Mouse (Mus musculus) midbrain, embryonic 16.5 days (tissue): ENCODE results near the gene Lrrc23. TPM values are rescaled to one million over a fixed set of nuclear protein-coding genes. Genes with fewer than 3 reads are reported as not detected.
A peak's percentile ranks its signal among the peaks of the same experiment; 100 is the strongest.
"Not testable (repeated sequence)": the region's sequence is repeated elsewhere in the genome, so short reads cannot be mapped to it uniquely, and the experiment has no call there.

Experiments
- ATAC-seq: fragments of 200-750 bp; cut with Nextera tagmentation; 2 replicates; pipeline ENCODE4 v1.8.0; 2017; ENCODE audit warnings: moderate TSS enrichment
- H3K27ac ChIP-seq: fragments of 300-500 bp; sonication (generic); 2 replicates; pipeline ENCODE4 v1.5.1; 2014; ENCODE audit warnings: mild to moderate bottlenecking, low read length, mixed read lengths
- H3K27me3 ChIP-seq: fragments of 300-500 bp; sonication (generic); 2 replicates; pipeline ENCODE4 v1.6.1; 2014; ENCODE audit warnings: low read depth, low read length, mixed read lengths; ENCODE audit not compliant: control insufficient read depth, insufficient read depth
- H3K36me3 ChIP-seq: fragments of 300-500 bp; sonication (generic); 2 replicates; pipeline ENCODE4 v1.6.1; 2014; ENCODE audit warnings: mild to moderate bottlenecking, low read length, moderate library complexity, mixed read lengths; ENCODE audit not compliant: control insufficient read depth, insufficient read depth
- H3K4me1 ChIP-seq: fragments of 300-500 bp; sonication (generic); 2 replicates; pipeline ENCODE4 v1.6.1; 2014; ENCODE audit warnings: mild to moderate bottlenecking, low read length, mixed read lengths; ENCODE audit not compliant: control insufficient read depth, insufficient read depth
- H3K4me2 ChIP-seq: fragments of 300-500 bp; sonication (generic); 2 replicates; pipeline ENCODE4 v1.6.1; 2014; ENCODE audit warnings: mild to moderate bottlenecking, low read length, mixed read lengths
- H3K4me3 ChIP-seq: fragments of 300-500 bp; sonication (generic); 2 replicates; pipeline ENCODE4 v1.5.1; 2014; ENCODE audit warnings: low read depth, mild to moderate bottlenecking, low read length, moderate library complexity, mixed read lengths
- H3K9ac ChIP-seq: fragments of 300-500 bp; sonication (generic); 2 replicates; pipeline ENCODE4 v1.6.1; 2014; ENCODE audit warnings: low read depth, low read length, mixed read lengths
- H3K9me3 ChIP-seq: fragments of 300-500 bp; sonication (generic); replicated peaks from 2 replicates; pipeline ENCODE4 v1.6.1; 2014; ENCODE audit warnings: mild to moderate bottlenecking, low read length, mixed read lengths; ENCODE audit not compliant: control insufficient read depth, poor library complexity, severe bottlenecking
- WGBS: fragments of 180-500 bp; shearing (Covaris S2); extraction: QIAGEN DNeasy Blood & Tissue Kit; methylation state at CpG from one replicate; pipeline ENCODE4 v1.1.7; 2014; 5-methylcytosine and 5-hydroxymethylcytosine counted together
- polyA plus RNA-seq: library from polyadenylated mRNA; unstranded; fragments of >200 nt; fragmentation: Nextera tagmentation; extraction: Ambion mirVana; gene quantifications from 2 replicates; pipeline ENCODE4 v1.2.1, GENCODE M21; 2015

Lrrc23 gene
- polyA plus RNA-seq, 1 experiment from 2014 or later, result 5.7 TPM

GRCm38 (mm10) chr6:124814858-124815774, 35.6 kb upstream of the Lrrc23 start:
- Histone ChIP-seq H3K4me2 (no peak overlapping the region), H3K9ac (no peak overlapping the region; the same call in 1 of the 2 replicates), H3K9me3 (no peaks in the 10 kb centered on the region), H3K4me1 (peaks cover 19% of the 10 kb centered on the region), H3K27ac (no peak overlapping the region), H3K27me3 (no peaks in the 10 kb centered on the region), H3K36me3 (peaks cover 35% of the 10 kb centered on the region), H3K4me3 (no peak overlapping the region)
- ATAC-seq, result no peak
- 71% methylated on average over 9 of the region's 9 CpGs for WGBS

- Histone ChIP-seq H3K27me3 (no peaks in the 10 kb centered on the region), H3K27ac (no peak overlapping the region), H3K4me2 (peak overlapping the region; percentile 69), H3K4me3 (peak overlapping the region; percentile 55), H3K9ac (no peak overlapping the region), H3K9me3 (no peaks in the 10 kb centered on the region), H3K36me3 (peaks cover 28% of the 10 kb centered on the region), H3K4me1 (peaks cover 26% of the 10 kb centered on the region)
- peak; percentile 25; the same call in 1 of the 2 replicates for ATAC-seq
- WGBS, result 32% methylated on average over 7 of the region's 8 CpGs
Observed at GRCm38 (mm10) chr6:124814448-124814847, 34.9 kb upstream of the Lrrc23 start.

GRCm38 (mm10) chr6:124813933-124814332, 34.4 kb upstream of the Lrrc23 start, which contains the start of gene Tpi1:
Gene Tpi1 (minus strand): TSS chr6:124814296.
- H3K27me3 ChIP-seq, result no peaks in the 10 kb centered on the region
- no peaks in the 10 kb centered on the region for H3K9me3 ChIP-seq
- H3K4me2 ChIP-seq, result peak within 1 kb of the TSS; percentile 69
- peaks cover 23% of the 10 kb centered on the region for H3K36me3 ChIP-seq
- H3K4me1 ChIP-seq, result peaks cover 30% of the 10 kb centered on the region
- H3K27ac ChIP-seq, result peak within 1 kb of the TSS; percentile 86
- H3K4me3 ChIP-seq, result peak within 1 kb of the TSS; percentile 55
- ATAC-seq, result peak; percentile 89
- 0% methylated on average over 22 of the region's 22 CpGs for WGBS
- peak within 1 kb of the TSS; percentile 75 for H3K9ac ChIP-seq

- H3K36me3 ChIP-seq, result peaks cover 19% of the 10 kb centered on the region
- peak overlapping the region; percentile 69 for H3K4me2 ChIP-seq
- WGBS, result 0% methylated on average over 18 of the region's 18 CpGs
- peak overlapping the region; percentile 75 for H3K9ac ChIP-seq
- peak overlapping the region; percentile 55 for H3K4me3 ChIP-seq
- H3K9me3 ChIP-seq, result no peaks in the 10 kb centered on the region
- peak overlapping the region; percentile 86 for H3K27ac ChIP-seq
- no peaks in the 10 kb centered on the region for H3K27me3 ChIP-seq
- ATAC-seq, result peak; percentile 87
- peaks cover 35% of the 10 kb centered on the region for H3K4me1 ChIP-seq
Observed at GRCm38 (mm10) chr6:124813496-124813895, 34.0 kb upstream of the Lrrc23 start.

- H3K36me3 ChIP-seq, result peaks cover 14% of the 10 kb centered on the region
- H3K9me3 ChIP-seq, result no peaks in the 10 kb centered on the region
- no peak for ATAC-seq
- peak overlapping the region; percentile 86 for H3K27ac ChIP-seq
- H3K4me1 ChIP-seq, result peaks cover 39% of the 10 kb centered on the region
- H3K27me3 ChIP-seq, result no peaks in the 10 kb centered on the region
- H3K9ac ChIP-seq, result peak overlapping the region; percentile 75
- 18% methylated on average over 9 of the region's 9 CpGs for WGBS
- H3K4me2 ChIP-seq, result peak overlapping the region; percentile 69
- H3K4me3 ChIP-seq, result peak overlapping the region; percentile 55
Observed at GRCm38 (mm10) chr6:124812848-124813247, 33.3 kb upstream of the Lrrc23 start.

- peak overlapping the region; percentile 55; the same call in 1 of the 2 replicates for H3K4me3 ChIP-seq
- no peaks in the 10 kb centered on the region for H3K27me3 ChIP-seq
- 87% methylated on average over 24 of the region's 24 CpGs for WGBS
- no peaks in the 10 kb centered on the region for H3K9me3 ChIP-seq
- no peak for ATAC-seq
- peaks cover 39% of the 10 kb centered on the region for H3K4me1 ChIP-seq
- peak overlapping the region; percentile 75; the same call in 1 of the 2 replicates for H3K9ac ChIP-seq
- peak overlapping the region; percentile 69 for H3K4me2 ChIP-seq
- no peak overlapping the region for H3K27ac ChIP-seq
- H3K36me3 ChIP-seq, result peaks cover 10% of the 10 kb centered on the region; the same call in 1 of the 2 replicates
Observed at GRCm38 (mm10) chr6:124811701-124812560, 32.4 kb upstream of the Lrrc23 start.

- Histone ChIP-seq H3K4me1 (peaks cover 42% of the 10 kb centered on the region), H3K4me3 (no peak overlapping the region), H3K9ac (no peak overlapping the region), H3K9me3 (no peaks in the 10 kb centered on the region), H3K27me3 (no peaks in the 10 kb centered on the region), H3K27ac (no peak overlapping the region), H3K4me2 (no peak overlapping the region), H3K36me3 (peaks cover 7% of the 10 kb centered on the region; the same call in 1 of the 2 replicates)
- 82% methylated on average over 4 of the region's 4 CpGs for WGBS
- ATAC-seq, result no peak
Observed at GRCm38 (mm10) chr6:124811403-124811665, 31.8 kb upstream of the Lrrc23 start.

GRCm38 (mm10) chr6:124810566-124811402, 31.3 kb upstream of the Lrrc23 start:
- H3K27ac ChIP-seq, result not testable (repeated sequence)

More at GRCm38 (mm10) chr6:124810566-124811402, 31.3 kb upstream of the Lrrc23 start:
- H3K4me2 ChIP-seq, H3K27me3 ChIP-seq, H3K4me3 ChIP-seq, ATAC-seq, H3K9ac ChIP-seq, H3K36me3 ChIP-seq, H3K9me3 ChIP-seq: not testable (repeated sequence)
- peaks cover 47% of the 10 kb centered on the region for H3K4me1 ChIP-seq
- 85% methylated on average over 11 of the region's 11 CpGs for WGBS
